Mouse (Mus musculus) stomach, postnatal 0 days (tissue): ENCODE measurements around the gene Camkk1. TPM values are rescaled to one million over a fixed set of nuclear protein-coding genes. Genes with fewer than 3 reads are reported as not detected.

Experiments used
- ATAC-seq: fragments of 200-750 bp; cut with Nextera tagmentation; 2 replicates; pipeline ENCODE4 v1.8.0; 2017; ENCODE audit not compliant: low FRiP score, low TSS enrichment
- DNase-seq: peaks from one replicate; pipeline ENCODE4 v3.0.0-alpha.2; 2016; ENCODE audit warnings: low spot score
- H3K27ac ChIP-seq: fragments of 300-500 bp; sonication (generic); replicated peaks from 2 replicates; pipeline ENCODE4 v1.5.1; 2014; ENCODE audit warnings: mild to moderate bottlenecking, control low read depth
- H3K27me3 ChIP-seq: fragments of 300-500 bp; sonication (generic); 2 replicates; pipeline ENCODE4 v1.6.1; 2014; ENCODE audit warnings: low read length; ENCODE audit not compliant: control insufficient read depth, insufficient read depth
- H3K36me3 ChIP-seq: fragments of 300-500 bp; sonication (generic); 2 replicates; pipeline ENCODE4 v1.6.1; 2014; ENCODE audit warnings: low read length, mixed read lengths; ENCODE audit not compliant: control insufficient read depth, insufficient read depth
- H3K4me1 ChIP-seq: fragments of 300-500 bp; sonication (generic); replicated peaks from 2 replicates; pipeline ENCODE4 v1.6.1; 2014; ENCODE audit warnings: antibody characterized with exemption; ENCODE audit not compliant: control insufficient read depth, insufficient read depth
- H3K4me2 ChIP-seq: fragments of 300-500 bp; sonication (generic); replicated peaks from 2 replicates; pipeline ENCODE4 v1.6.1; 2014; ENCODE audit warnings: low read depth, mild to moderate bottlenecking, control low read depth, moderate library complexity
- H3K4me3 ChIP-seq: fragments of 300-500 bp; sonication (generic); 2 replicates; pipeline ENCODE4 v1.5.1; 2014; ENCODE audit warnings: low read depth, low read length, control low read depth
- H3K9ac ChIP-seq: fragments of 300-500 bp; sonication (generic); 2 replicates; pipeline ENCODE4 v1.6.1; 2014; ENCODE audit warnings: mild to moderate bottlenecking, low read length, control low read depth, mixed read lengths
- H3K9me3 ChIP-seq: fragments of 300-500 bp; sonication (generic); 2 replicates; pipeline ENCODE4 v1.6.1; 2016; ENCODE audit warnings: low read length; ENCODE audit not compliant: control insufficient read depth
- CTCF ChIP-seq: IDR thresholded peaks from 2 replicates; pipeline ENCODE4 v1.5.1; 2016; ENCODE audit warnings: antibody characterized with exemption, low read depth, mild to moderate bottlenecking, moderate library complexity
- EP300 ChIP-seq: optimal IDR thresholded peaks from 2 replicates; pipeline ENCODE3; 2016; ENCODE audit warnings: antibody characterized with exemption
- WGBS: fragments of 180-500 bp; shearing (Covaris S2); extraction: QIAGEN DNeasy Blood & Tissue Kit; methylation state at CpG from one replicate; pipeline ENCODE4 v1.1.7; 2014; 5-methylcytosine and 5-hydroxymethylcytosine counted together
- polyA plus RNA-seq: library from polyadenylated mRNA; unstranded; fragments of >200 nt; fragmentation: Nextera tagmentation; extraction: Ambion mirVana; gene quantifications from 2 replicates; pipeline ENCODE4 v1.2.1, GENCODE M21; 2015

The Camkk1 gene
- polyA plus RNA-seq, 1 experiment from 2014 or later = 7.1 TPM

GRCm38 (mm10) chr11:73023827-73024226 lies 5.0 kb downstream of the Camkk1 start:
- no peaks in the 10 kb centered on the region for H3K9me3 ChIP-seq
- TF ChIP-seq EP300 (no peak), CTCF (no peak)
- H3K4me1 ChIP-seq = peaks cover 18% of the 10 kb centered on the region
- H3K27ac ChIP-seq = peak overlapping the region; percentile 73
- WGBS = 21% methylated on average over 4 of the region's 4 CpGs
- H3K4me3 ChIP-seq = no peak overlapping the region
- no peak overlapping the region for H3K9ac ChIP-seq
- no peak overlapping the region for H3K4me2 ChIP-seq
- ATAC-seq (no peak), DNase-seq (no peak)
- H3K27me3 ChIP-seq = no peaks in the 10 kb centered on the region
- no peaks in the 10 kb centered on the region for H3K36me3 ChIP-seq

DNA sequence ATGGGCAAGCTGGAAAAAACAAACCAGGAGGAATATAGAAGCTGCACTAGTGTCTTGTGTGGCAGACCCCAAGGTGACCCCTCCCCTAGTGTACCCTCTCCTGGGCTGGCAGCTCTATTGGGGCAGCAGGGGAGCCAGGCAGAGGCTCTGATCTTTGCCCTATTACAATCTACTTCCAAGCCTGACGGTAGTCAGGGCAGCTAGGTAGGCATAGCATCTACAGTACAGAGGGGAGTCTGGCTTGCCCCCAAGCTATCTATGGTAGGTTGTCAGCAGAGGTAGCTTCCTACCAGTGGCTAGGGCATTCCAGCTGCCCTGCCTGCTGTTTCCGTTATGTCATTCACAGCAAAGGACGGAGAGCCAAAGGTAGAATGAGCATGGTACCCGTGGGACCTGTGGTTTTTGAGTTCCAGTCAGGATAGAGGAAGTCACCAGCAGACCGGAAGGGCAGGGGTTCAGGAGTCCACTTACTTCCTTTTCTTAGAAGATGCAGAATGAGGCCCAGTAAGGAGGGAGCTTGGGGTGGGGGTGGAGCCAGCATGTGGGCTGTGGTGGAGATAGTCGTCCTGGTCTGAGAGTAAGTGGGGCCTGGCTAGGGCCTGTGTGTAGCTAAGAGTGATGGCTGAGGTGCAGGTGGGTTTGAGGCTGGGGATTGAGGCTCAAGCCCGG lies 5.6 kb downstream of the Camkk1 start:
- H3K36me3 ChIP-seq = no peaks in the 10 kb centered on the region
- no peak overlapping the region for H3K4me2 ChIP-seq
- H3K4me3 ChIP-seq = no peak overlapping the region
- 51% methylated on average over 7 of the region's 7 CpGs for WGBS
- H3K27ac ChIP-seq = peak overlapping the region; percentile 73
- TF ChIP-seq EP300 = no peak
- TF ChIP-seq CTCF = no peak
- DNase-seq = peak; percentile 44
- ATAC-seq = peak; percentile 27; the same call in 1 of the 2 replicates
- no peak overlapping the region for H3K9ac ChIP-seq
- H3K9me3 ChIP-seq = no peaks in the 10 kb centered on the region
- no peaks in the 10 kb centered on the region for H3K27me3 ChIP-seq
- H3K4me1 ChIP-seq = peaks cover 18% of the 10 kb centered on the region

DNA sequence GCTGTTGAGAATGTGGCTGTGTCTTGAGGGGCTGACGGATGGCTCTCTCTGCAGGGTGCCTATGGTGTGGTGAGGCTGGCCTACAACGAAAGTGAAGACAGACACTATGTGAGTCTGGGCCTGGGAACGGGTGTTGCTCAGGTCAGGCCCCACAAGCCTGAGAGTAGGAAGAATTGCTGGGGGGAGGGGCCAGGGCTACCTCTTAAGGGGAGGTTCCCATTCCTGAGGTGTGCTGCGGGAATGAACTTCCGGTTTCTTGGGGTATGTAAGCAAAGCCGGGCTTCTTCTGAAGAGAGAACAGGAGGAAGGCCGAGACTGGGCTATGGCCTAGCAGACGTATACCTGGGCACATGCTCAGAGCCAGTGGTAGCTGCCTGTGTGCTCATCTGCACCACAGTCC lies 8.2 kb downstream of the Camkk1 start:
- Histone ChIP-seq H3K4me1 (peaks cover 19% of the 10 kb centered on the region), H3K27me3 (no peaks in the 10 kb centered on the region), H3K9me3 (no peaks in the 10 kb centered on the region), H3K4me2 (no peak overlapping the region), H3K27ac (no peak overlapping the region), H3K4me3 (no peak overlapping the region), H3K9ac (no peak overlapping the region), H3K36me3 (no peaks in the 10 kb centered on the region)
- 44% methylated on average over 8 of the region's 8 CpGs for WGBS
- DNase-seq (peak; percentile 75), ATAC-seq (peak; percentile 51)
- no peak for TF ChIP-seq CTCF
- no peak for TF ChIP-seq EP300

GRCm38 (mm10) chr11:73030821-73031498 lies 12.2 kb downstream of the Camkk1 start:
- peak overlapping the region; percentile 19; the same call in 1 of the 2 replicates for H3K4me3 ChIP-seq
- peak; percentile 90 for ATAC-seq
- H3K27me3 ChIP-seq = no peaks in the 10 kb centered on the region
- H3K36me3 ChIP-seq = no peaks in the 10 kb centered on the region
- WGBS = 18% methylated on average over 20 of the region's 20 CpGs
- peak overlapping the region; percentile 69; the same call in 1 of the 2 replicates for H3K27ac ChIP-seq
- no peaks in the 10 kb centered on the region for H3K9me3 ChIP-seq
- H3K4me2 ChIP-seq = peak overlapping the region; percentile 57
- peak; percentile 88 for DNase-seq
- peaks cover 4% of the 10 kb centered on the region; the same call in 1 of the 2 replicates for H3K4me1 ChIP-seq
- TF ChIP-seq CTCF (peak; percentile 46), EP300 (no peak)
- H3K9ac ChIP-seq = peak overlapping the region; percentile 55

GRCm38 (mm10) chr11:73031536-73031935 lies 12.7 kb downstream of the Camkk1 start:
- Histone ChIP-seq H3K9me3 (no peaks in the 10 kb centered on the region), H3K27ac (0 out of 2 replicates have a peak overlapping the region, but pooled peaks have one; percentile 25), H3K4me3 (no peak overlapping the region), H3K36me3 (no peaks in the 10 kb centered on the region), H3K4me1 (peaks cover 4% of the 10 kb centered on the region; the same call in 1 of the 2 replicates), H3K9ac (no peak overlapping the region), H3K27me3 (no peaks in the 10 kb centered on the region), H3K4me2 (peak overlapping the region; percentile 57; the same call in 1 of the 2 replicates)
- no peak for TF ChIP-seq CTCF
- no peak for TF ChIP-seq EP300
- ATAC-seq = no peak
- DNase-seq = no peak
- 70% methylated on average over 5 of the region's 5 CpGs for WGBS

GRCm38 (mm10) chr11:73036077-73036476 lies 17.3 kb downstream of the Camkk1 start:
- DNase-seq (no peak), ATAC-seq (no peak)
- Histone ChIP-seq H3K9ac (no peak overlapping the region), H3K27me3 (no peaks in the 10 kb centered on the region), H3K36me3 (peaks cover 5% of the 10 kb centered on the region; the same call in 1 of the 2 replicates), H3K27ac (no peak overlapping the region), H3K4me2 (no peak overlapping the region), H3K4me3 (no peak overlapping the region), H3K4me1 (peaks cover 4% of the 10 kb centered on the region; the same call in 1 of the 2 replicates), H3K9me3 (no peaks in the 10 kb centered on the region)
- TF ChIP-seq CTCF (no peak), EP300 (no peak)
- WGBS = 82% methylated on average over 7 of the region's 7 CpGs
